Mouse (Mus musculus) forebrain, embryonic 14.5 days (tissue): ENCODE data around the gene Xbp1. TPM values are rescaled to one million over a fixed set of nuclear protein-coding genes. Genes with fewer than 3 reads are reported as not detected.
"Not testable (repeated sequence)": the region's sequence is repeated elsewhere in the genome, so short reads cannot be mapped to it uniquely, and the experiment has no call there.

Experiments
- ATAC-seq: fragments of 200-750 bp; cut with Nextera tagmentation; 2 replicates; pipeline ENCODE4 v1.8.0; 2017; ENCODE audit warnings: mild to moderate bottlenecking, moderate library complexity
- DNase-seq: peaks from one replicate; pipeline ENCODE4 v3.0.0-alpha.2; 2015; ENCODE audit warnings: low spot score
- H3K27ac ChIP-seq: fragments of 300-500 bp; sonication (generic); 2 replicates; pipeline ENCODE4 v1.5.1; 2014; ENCODE audit warnings: low read depth, mild to moderate bottlenecking, control low read depth, low read length, moderate library complexity
- H3K27me3 ChIP-seq: fragments of 300-500 bp; sonication (generic); replicated peaks from 2 replicates; pipeline ENCODE4 v1.6.1; 2014; ENCODE audit warnings: low read length, control low read depth, mixed read lengths; ENCODE audit not compliant: control insufficient read depth, insufficient read depth
- H3K36me3 ChIP-seq: fragments of 300-500 bp; sonication (generic); 2 replicates; pipeline ENCODE4 v1.6.1; 2014; ENCODE audit warnings: low read length, control low read depth; ENCODE audit not compliant: control insufficient read depth, insufficient read depth
- H3K4me1 ChIP-seq: fragments of 300-500 bp; sonication (generic); 2 replicates; pipeline ENCODE4 v1.6.1; 2014; ENCODE audit warnings: antibody characterized with exemption, low read length, control low read depth; ENCODE audit not compliant: control insufficient read depth, insufficient read depth
- H3K4me2 ChIP-seq: fragments of 300-500 bp; sonication (generic); 2 replicates; pipeline ENCODE4 v1.6.1; 2014; ENCODE audit warnings: mild to moderate bottlenecking, control low read depth, low read length
- H3K4me3 ChIP-seq: fragments of 300-500 bp; sonication (generic); 2 replicates; pipeline ENCODE4 v1.5.1; 2014; ENCODE audit warnings: low read depth, low read length, control low read depth
- H3K9ac ChIP-seq: fragments of 300-500 bp; sonication (generic); 2 replicates; pipeline ENCODE4 v1.6.1; 2014; ENCODE audit warnings: mild to moderate bottlenecking, low read length, control low read depth, moderate library complexity
- H3K9me3 ChIP-seq: fragments of 300-500 bp; sonication (generic); replicated peaks from 2 replicates; pipeline ENCODE4 v1.6.1; 2016; ENCODE audit warnings: low read length, control low read depth, mixed read lengths; ENCODE audit not compliant: control insufficient read depth
- WGBS: fragments of 180-500 bp; shearing (Covaris S2); extraction: QIAGEN DNeasy Blood & Tissue Kit; methylation state at CpG from one replicate; pipeline ENCODE4 v1.1.7; 2014; 5-methylcytosine and 5-hydroxymethylcytosine counted together
- polyA plus RNA-seq: library from polyadenylated mRNA; unstranded; fragments of >200 nt; fragmentation: Nextera tagmentation; extraction: Ambion mirVana; gene quantifications from 2 replicates; pipeline ENCODE4 v1.2.1, GENCODE M21; 2014

Xbp1 gene
- polyA plus RNA-seq, 1 experiment from 2014 or later = 124 TPM

GRCm38 (mm10) chr11:5489433-5489832, 31.0 kb upstream of the Xbp1 start:
- not testable (repeated sequence) for DNase-seq, H3K27me3 ChIP-seq, H3K27ac ChIP-seq, H3K4me1 ChIP-seq, ATAC-seq, H3K4me3 ChIP-seq, H3K9me3 ChIP-seq, H3K4me2 ChIP-seq, H3K9ac ChIP-seq, H3K36me3 ChIP-seq
- WGBS = 94% methylated on average over 10 of the region's 10 CpGs

GRCm38 (mm10) chr11:5490989-5491656, 29.3 kb upstream of the Xbp1 start:
- DNase-seq = no peak
- WGBS = 91% methylated on average over 10 of the region's 10 CpGs
- H3K4me1 ChIP-seq = no peaks in the 10 kb centered on the region
- H3K36me3 ChIP-seq = no peaks in the 10 kb centered on the region
- H3K27ac ChIP-seq = no peak overlapping the region
- H3K9me3 ChIP-seq = no peaks in the 10 kb centered on the region
- H3K4me2 ChIP-seq = no peak overlapping the region
- no peak overlapping the region for H3K4me3 ChIP-seq
- H3K27me3 ChIP-seq = no peaks in the 10 kb centered on the region
- H3K9ac ChIP-seq = no peak overlapping the region
- ATAC-seq = no peak

GRCm38 (mm10) chr11:5491912-5492311, 28.5 kb upstream of the Xbp1 start:
- DNase-seq = no peak
- H3K4me3 ChIP-seq = no peak overlapping the region
- 85% methylated on average over 7 of the region's 7 CpGs for WGBS
- H3K4me2 ChIP-seq = no peak overlapping the region
- H3K9ac ChIP-seq = no peak overlapping the region
- no peaks in the 10 kb centered on the region for H3K27me3 ChIP-seq
- H3K36me3 ChIP-seq = no peaks in the 10 kb centered on the region
- H3K27ac ChIP-seq = no peak overlapping the region
- H3K9me3 ChIP-seq = no peaks in the 10 kb centered on the region
- H3K4me1 ChIP-seq = no peaks in the 10 kb centered on the region
- ATAC-seq = no peak

GRCm38 (mm10) chr11:5493869-5494268, 26.6 kb upstream of the Xbp1 start:
- 64% methylated on average over 2 of the region's 2 CpGs for WGBS
- DNase-seq (no peak), ATAC-seq (no peak)

GRCm38 (mm10) chr11:5495286-5495832, 25.1 kb upstream of the Xbp1 start:
- Histone ChIP-seq H3K36me3 (no peaks in the 10 kb centered on the region), H3K4me3 (no peak overlapping the region), H3K27me3 (no peaks in the 10 kb centered on the region), H3K9ac (no peak overlapping the region), H3K4me1 (no peaks in the 10 kb centered on the region), H3K4me2 (no peak overlapping the region), H3K9me3 (no peaks in the 10 kb centered on the region), H3K27ac (no peak overlapping the region)
- WGBS = 53% methylated on average over 12 of the region's 12 CpGs
- ATAC-seq = no peak
- no peak for DNase-seq

More at GRCm38 (mm10) chr11:5493869-5494268, 26.6 kb upstream of the Xbp1 start:
- no peak overlapping the region for H3K4me2 ChIP-seq
- H3K9me3 ChIP-seq = no peaks in the 10 kb centered on the region
- no peaks in the 10 kb centered on the region for H3K27me3 ChIP-seq
- H3K4me1 ChIP-seq = no peaks in the 10 kb centered on the region
- no peak overlapping the region for H3K27ac ChIP-seq
- no peak overlapping the region for H3K9ac ChIP-seq
- H3K36me3 ChIP-seq = no peaks in the 10 kb centered on the region
- no peak overlapping the region for H3K4me3 ChIP-seq

- ATAC-seq (no peak), DNase-seq (no peak)
- WGBS = 86% methylated on average over 5 of the region's 5 CpGs
- no peaks in the 10 kb centered on the region for H3K4me1 ChIP-seq
- H3K9ac ChIP-seq = no peak overlapping the region
- no peaks in the 10 kb centered on the region for H3K9me3 ChIP-seq
- no peaks in the 10 kb centered on the region for H3K36me3 ChIP-seq
- no peak overlapping the region for H3K4me2 ChIP-seq
- no peaks in the 10 kb centered on the region for H3K27me3 ChIP-seq
- H3K4me3 ChIP-seq = no peak overlapping the region
- H3K27ac ChIP-seq = no peak overlapping the region
These were observed 24.6 kb upstream of the Xbp1 start for GRCm38 (mm10) chr11:5495906-5496305.

GRCm38 (mm10) chr11:5496559-5497248, 23.8 kb upstream of the Xbp1 start:
- whole genome bisulfite sequencing = 95% methylated on average over 13 of the region's 13 CpGs
- no peaks in the 10 kb centered on the region for H3K27me3 ChIP-seq
- H3K4me2 ChIP-seq = no peak overlapping the region
- ATAC-seq (no peak), DNase-seq (no peak)
- no peak overlapping the region for H3K4me3 ChIP-seq
- no peaks in the 10 kb centered on the region for H3K36me3 ChIP-seq
- no peaks in the 10 kb centered on the region for H3K9me3 ChIP-seq
- H3K27ac ChIP-seq = no peak overlapping the region
- no peaks in the 10 kb centered on the region for H3K4me1 ChIP-seq
- no peak overlapping the region for H3K9ac ChIP-seq

- Histone ChIP-seq H3K9ac (no peak overlapping the region), H3K4me2 (no peak overlapping the region), H3K4me3 (no peak overlapping the region), H3K4me1 (no peaks in the 10 kb centered on the region), H3K36me3 (no peaks in the 10 kb centered on the region), H3K27me3 (no peaks in the 10 kb centered on the region), H3K27ac (no peak overlapping the region), H3K9me3 (no peaks in the 10 kb centered on the region)
- WGBS = 84% methylated on average over 9 of the region's 9 CpGs
- DNase-seq (no peak), ATAC-seq (no peak)
These were observed 22.0 kb upstream of the Xbp1 start for GRCm38 (mm10) chr11:5498422-5498821.
